Mouse (Mus musculus) olfactory bulb, adult 2 months (tissue): ENCODE data around the gene Gosr2.

Experiments used
- CTCF ChIP-seq: fragments of 200-500 bp; IDR thresholded peaks from 2 replicates; pipeline ENCODE4 v1.5.1; 2012; ENCODE audit warnings: low read depth, mild to moderate bottlenecking, low read length, moderate library complexity; ENCODE audit not compliant: insufficient read depth
- POLR2A ChIP-seq: fragments of 200-500 bp; IDR thresholded peaks from 2 replicates; pipeline ENCODE4 v1.6.1; 2012; ENCODE audit warnings: mild to moderate bottlenecking, low read depth, low read length, moderate library complexity; ENCODE audit not compliant: insufficient read depth

- no peak for TF ChIP-seq CTCF
- TF ChIP-seq POLR2A: peak; percentile 48; the same call in 1 of the 2 replicates
These were observed 48.3 kb downstream of the Gosr2 start, which contains the start of gene Rprml for GRCm38 (mm10) chr11:103649301-103649982.
